Mouse (Mus musculus) thymus, adult 2 months (tissue): ENCODE results near the gene Fam107b.

Experiments
- CTCF ChIP-seq: fragments of 200-500 bp; IDR thresholded peaks from 2 replicates; pipeline ENCODE4 v1.5.1; 2012; ENCODE audit warnings: mild to moderate bottlenecking, control low read depth, low read length, moderate library complexity, borderline replicate concordance; ENCODE audit not compliant: control insufficient read depth, poor library complexity, insufficient read depth; ENCODE audit errors: extremely low read depth
- POLR2A ChIP-seq: fragments of 200-500 bp; IDR thresholded peaks from 2 replicates; pipeline ENCODE4 v1.6.1; 2012; ENCODE audit warnings: mild to moderate bottlenecking, low read length, control low read depth, moderate library complexity; ENCODE audit not compliant: control insufficient read depth, poor library complexity, insufficient read depth; ENCODE audit errors: extremely low read depth

- no peak for TF ChIP-seq CTCF
- TF ChIP-seq POLR2A: no peak
Measured at GRCm38 (mm10) chr2:3745041-3745440, 174.8 kb downstream of the Fam107b start.
